Mouse (Mus musculus): Measurements from ENCODE around the gene Ror2.

Ror2 gene

GRCm38 (mm10) chr13:53119586-53120426, 166.1 kb downstream of the Ror2 start:
- DNase-seq = peak; percentile 82

- no peak for DNase-seq
Observed at GRCm38 (mm10) chr13:53118398-53118797, 167.5 kb downstream of the Ror2 start.

GRCm38 (mm10) chr13:53117921-53118320, 168.0 kb downstream of the Ror2 start:
- no peak for DNase-seq

GRCm38 (mm10) chr13:53110249-53110578, 175.7 kb downstream of the Ror2 start:
- no peak for DNase-seq

- peak; percentile 88 for DNase-seq
Observed at GRCm38 (mm10) chr13:53109560-53110248, 176.2 kb downstream of the Ror2 start.

GRCm38 (mm10) chr13:53106676-53107075, 179.2 kb downstream of the Ror2 start:
- DNase-seq = no peak

GRCm38 (mm10) chr13:53099771-53100682, 185.9 kb downstream of the Ror2 start:
- no peak for DNase-seq

GRCm38 (mm10) chr13:53096615-53097014, 189.3 kb downstream of the Ror2 start:
- DNase-seq = peak; percentile 66

GRCm38 (mm10) chr13:53095222-53095621, 190.7 kb downstream of the Ror2 start:
- no peak for DNase-seq

- DNase-seq = no peak
Observed at GRCm38 (mm10) chr13:53094658-53095057, 191.3 kb downstream of the Ror2 start.

GRCm38 (mm10) chr13:53093407-53093806, 192.5 kb downstream of the Ror2 start:
- DNase-seq = no peak

GRCm38 (mm10) chr13:53086552-53087282, 199.2 kb downstream of the Ror2 start:
- DNase-seq = no peak

- no peak for DNase-seq
Observed at GRCm38 (mm10) chr13:53081846-53082245, 204.1 kb downstream of the Ror2 start.

- DNase-seq = no peak
Observed at GRCm38 (mm10) chr13:53077732-53078345, 208.1 kb downstream of the Ror2 start.

GRCm38 (mm10) chr13:53075006-53075405, 210.9 kb downstream of the Ror2 start:
- DNase-seq = no peak

GRCm38 (mm10) chr13:53069076-53069690, 216.7 kb downstream of the Ror2 start:
- DNase-seq = no peak

- no peak for DNase-seq
Observed at GRCm38 (mm10) chr13:53068461-53068860, 217.5 kb downstream of the Ror2 start.

- DNase-seq = peak; percentile 97
Observed at GRCm38 (mm10) chr13:53067949-53068348, 218.0 kb downstream of the Ror2 start.

GRCm38 (mm10) chr13:53065122-53065521, 220.8 kb downstream of the Ror2 start:
- DNase-seq = no peak

GRCm38 (mm10) chr13:53064681-53065080, 221.2 kb downstream of the Ror2 start:
- peak; percentile 63 for DNase-seq

All from kidney, adult 11 months (tissue).